Mouse (Mus musculus) intestine, embryonic 15.5 days (tissue): ENCODE measurements at regions not wholly inside any gene's neighbourhood (a gene's known extent, or its start where the extent isn't known, plus 50 kb on each side); places are given as distances from the start of the nearest gene placed in this dataset.

Experiments used
- ATAC-seq: fragments of 200-750 bp; cut with Nextera tagmentation; 2 replicates; pipeline ENCODE4 v1.8.0; 2017; ENCODE audit warnings: moderate TSS enrichment, moderate library complexity
- H3K27ac ChIP-seq: fragments of 300-500 bp; sonication (generic); 2 replicates; pipeline ENCODE4 v1.5.1; 2015; ENCODE audit warnings: mild to moderate bottlenecking, inconsistent platforms
- H3K27me3 ChIP-seq: fragments of 300-500 bp; sonication (generic); replicated peaks from 2 replicates; pipeline ENCODE4 v1.6.1; 2015; ENCODE audit warnings: inconsistent platforms
- H3K36me3 ChIP-seq: fragments of 300-500 bp; sonication (generic); 2 replicates; pipeline ENCODE4 v1.6.1; 2015; ENCODE audit warnings: inconsistent platforms
- H3K4me1 ChIP-seq: fragments of 300-500 bp; sonication (generic); replicated peaks from 2 replicates; pipeline ENCODE4 v1.6.1; 2015; ENCODE audit warnings: inconsistent platforms
- H3K4me2 ChIP-seq: fragments of 300-500 bp; sonication (generic); replicated peaks from 2 replicates; pipeline ENCODE4 v1.6.1; 2015; ENCODE audit warnings: mild to moderate bottlenecking, inconsistent platforms
- H3K4me3 ChIP-seq: fragments of 300-500 bp; sonication (generic); replicated peaks from 2 replicates; pipeline ENCODE4 v1.5.1; 2015; ENCODE audit warnings: inconsistent platforms
- H3K9ac ChIP-seq: fragments of 300-500 bp; sonication (generic); 2 replicates; pipeline ENCODE4 v1.6.1; 2015; ENCODE audit warnings: inconsistent platforms
- H3K9me3 ChIP-seq: fragments of 300-500 bp; sonication (generic); 2 replicates; pipeline ENCODE4 v1.6.1; 2016; ENCODE audit warnings: inconsistent platforms
- WGBS: fragments of 180-500 bp; shearing (Covaris S2); methylation state at CpG from one replicate; pipeline ENCODE4 v1.1.7; 2015; 5-methylcytosine and 5-hydroxymethylcytosine counted together

DNA sequence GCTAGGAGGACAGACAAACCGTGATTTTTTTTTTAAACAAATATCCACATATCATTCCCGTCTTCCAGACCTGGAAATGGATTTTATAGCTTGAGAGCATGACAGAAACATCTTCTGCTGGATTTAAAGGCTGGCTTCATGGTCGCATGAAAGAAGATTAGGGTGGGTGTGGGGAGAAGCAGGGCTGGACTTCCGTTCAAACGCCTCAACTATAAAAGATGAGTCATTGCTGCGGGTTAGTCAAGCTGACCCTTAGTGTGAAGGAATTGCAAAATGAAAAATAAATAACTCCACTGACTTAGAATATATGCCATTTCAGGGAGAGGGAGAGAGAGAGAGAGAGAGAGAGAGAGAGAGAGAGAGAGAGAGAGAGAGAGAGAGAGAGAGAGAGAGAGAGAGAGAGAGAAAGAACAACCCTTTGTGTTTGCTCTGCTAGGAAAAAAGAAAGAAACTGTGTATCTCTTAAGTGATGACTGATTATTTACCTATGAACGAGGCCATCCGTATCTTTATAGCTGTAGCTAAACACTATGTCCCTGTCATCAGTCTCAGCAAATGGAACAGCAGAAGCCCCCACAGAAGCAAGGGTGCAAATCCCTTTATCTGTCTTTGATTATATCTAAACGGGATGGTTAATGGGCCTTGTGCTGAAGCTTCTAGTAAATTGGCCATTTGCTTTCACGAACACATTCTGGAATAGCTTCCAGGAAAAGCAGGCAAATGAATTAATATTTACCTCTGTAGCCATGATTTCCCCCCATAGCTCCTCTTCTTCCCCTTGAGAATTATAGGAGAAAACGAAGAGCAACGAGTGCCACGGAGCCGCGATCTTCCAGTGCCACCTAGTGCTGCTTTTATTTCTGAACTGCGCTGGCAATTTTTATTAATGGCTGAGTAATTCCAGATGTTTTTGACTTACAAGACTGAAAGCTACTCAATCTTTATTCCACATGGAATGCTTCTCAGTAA, 199.4 kb upstream of the Tacr3 start:
- 14% methylated on average over 16 of the region's 16 CpGs for WGBS
- Histone ChIP-seq H3K9me3 (no peaks in the 10 kb centered on the region), H3K4me3 (no peak overlapping the region), H3K4me2 (peak overlapping the region; percentile 43), H3K27ac (no peak overlapping the region), H3K36me3 (no peaks in the 10 kb centered on the region), H3K4me1 (no peaks in the 10 kb centered on the region), H3K9ac (no peak overlapping the region), H3K27me3 (no peaks in the 10 kb centered on the region)
- peak; percentile 78 for ATAC-seq

- Histone ChIP-seq H3K9ac (no peak overlapping the region), H3K27me3 (no peaks in the 10 kb centered on the region), H3K4me3 (no peak overlapping the region), H3K9me3 (no peaks in the 10 kb centered on the region), H3K36me3 (no peaks in the 10 kb centered on the region), H3K27ac (no peak overlapping the region), H3K4me1 (no peaks in the 10 kb centered on the region), H3K4me2 (peak overlapping the region; percentile 43; the same call in 1 of the 2 replicates)
- 47% methylated on average over 9 of the region's 9 CpGs for WGBS
- ATAC-seq: no peak
Observed at GRCm38 (mm10) chr3:134630135-134630516, 198.7 kb upstream of the Tacr3 start.

GRCm38 (mm10) chr3:134648727-134649445, 179.9 kb upstream of the Tacr3 start:
- Histone ChIP-seq H3K9ac (no peak overlapping the region), H3K4me3 (no peak overlapping the region), H3K27ac (no peak overlapping the region), H3K4me2 (no peak overlapping the region), H3K9me3 (no peaks in the 10 kb centered on the region), H3K27me3 (no peaks in the 10 kb centered on the region), H3K4me1 (no peaks in the 10 kb centered on the region), H3K36me3 (no peaks in the 10 kb centered on the region)
- no peak for ATAC-seq
- WGBS: 36% methylated on average over 3 of the region's 3 CpGs

GRCm38 (mm10) chr3:134654051-134654450, 174.8 kb upstream of the Tacr3 start:
- no peaks in the 10 kb centered on the region for H3K9me3 ChIP-seq
- H3K27ac ChIP-seq: no peak overlapping the region
- no peaks in the 10 kb centered on the region for H3K27me3 ChIP-seq
- H3K9ac ChIP-seq: no peak overlapping the region
- no peak overlapping the region for H3K4me2 ChIP-seq
- 0 out of 2 replicates have a peak, but pooled peaks have one; percentile 49 for ATAC-seq
- H3K4me3 ChIP-seq: no peak overlapping the region
- no peaks in the 10 kb centered on the region for H3K4me1 ChIP-seq
- H3K36me3 ChIP-seq: no peaks in the 10 kb centered on the region
- WGBS: 27% methylated on average over 4 of the region's 4 CpGs

DNA sequence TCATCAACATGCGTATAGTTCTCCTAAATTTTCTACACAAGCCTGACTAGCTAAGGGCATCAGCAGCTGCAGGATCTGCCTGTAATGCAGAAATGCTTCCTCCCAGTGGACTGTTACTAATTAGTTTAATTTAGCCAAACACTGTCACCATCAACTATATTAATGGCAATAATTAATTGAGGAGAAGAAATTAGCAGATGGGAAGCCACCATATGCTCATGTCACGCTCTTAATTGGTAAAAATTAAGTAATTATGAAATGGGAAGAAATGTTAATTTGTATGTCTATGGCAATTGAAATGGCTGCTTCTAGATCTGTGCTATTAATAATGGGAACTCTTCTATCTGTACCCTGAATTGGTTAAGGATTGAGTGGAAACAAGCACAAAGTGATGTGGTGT, 133.9 kb upstream of the Tacr3 start:
- no peaks in the 10 kb centered on the region for H3K27me3 ChIP-seq
- H3K4me3 ChIP-seq: no peak overlapping the region
- ATAC-seq: no peak
- no peak overlapping the region for H3K4me2 ChIP-seq
- no peaks in the 10 kb centered on the region for H3K9me3 ChIP-seq
- H3K9ac ChIP-seq: no peak overlapping the region
- WGBS: 89% methylated on average over 2 of the region's 2 CpGs
- no peaks in the 10 kb centered on the region for H3K4me1 ChIP-seq
- H3K27ac ChIP-seq: no peak overlapping the region
- no peaks in the 10 kb centered on the region for H3K36me3 ChIP-seq

DNA sequence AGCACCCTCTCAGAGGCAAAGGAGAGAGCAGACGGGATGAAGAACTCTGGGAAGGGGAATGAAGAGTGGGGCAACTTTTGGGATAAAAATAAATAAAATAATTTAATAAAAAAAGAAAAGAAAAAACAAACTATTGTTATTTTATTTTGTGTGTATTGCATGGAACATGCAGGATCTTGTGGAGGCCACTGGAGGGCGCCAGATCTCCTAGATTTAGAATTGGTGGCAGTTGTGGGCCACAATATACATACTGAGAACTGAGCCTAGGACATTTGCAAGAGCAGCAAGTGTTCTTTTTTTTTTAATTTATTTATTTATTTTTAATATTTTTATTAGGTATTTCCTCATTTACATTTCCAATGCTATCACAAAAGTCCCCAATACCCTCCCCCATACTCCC, 110.2 kb upstream of the Tacr3 start:
- Histone ChIP-seq H3K4me3 (no peak overlapping the region), H3K9ac (no peak overlapping the region), H3K9me3 (no peaks in the 10 kb centered on the region), H3K36me3 (no peaks in the 10 kb centered on the region), H3K4me2 (no peak overlapping the region), H3K27me3 (no peaks in the 10 kb centered on the region), H3K27ac (no peak overlapping the region), H3K4me1 (no peaks in the 10 kb centered on the region)
- WGBS: 37% methylated on average over 2 of the region's 2 CpGs
- ATAC-seq: no peak

DNA sequence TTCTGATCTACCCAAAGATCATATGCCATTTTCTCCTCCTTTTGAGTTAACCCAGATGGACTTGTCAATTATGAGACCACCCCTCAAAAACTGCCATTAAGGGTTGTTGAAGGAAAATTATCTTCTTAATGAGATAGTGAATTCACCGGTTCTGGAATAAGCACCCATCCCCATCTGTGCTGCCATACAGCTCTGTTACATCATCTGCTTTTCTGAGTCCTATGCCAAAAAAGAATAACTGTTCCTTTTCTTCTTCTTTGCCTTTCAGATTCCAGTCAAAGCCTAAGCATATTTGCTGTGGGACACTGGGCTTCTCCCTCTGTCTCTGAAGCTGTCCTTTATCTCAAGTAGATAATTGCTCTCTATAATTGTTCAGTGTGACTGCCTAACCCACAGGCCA, 93.1 kb upstream of the Tacr3 start:
- H3K9me3 ChIP-seq: no peaks in the 10 kb centered on the region
- ATAC-seq: no peak
- H3K4me3 ChIP-seq: no peak overlapping the region
- 73% methylated on average over 1 of the region's 1 CpGs for WGBS
- no peaks in the 10 kb centered on the region for H3K4me1 ChIP-seq
- no peaks in the 10 kb centered on the region for H3K36me3 ChIP-seq
- no peak overlapping the region for H3K9ac ChIP-seq
- H3K4me2 ChIP-seq: no peak overlapping the region
- no peaks in the 10 kb centered on the region for H3K27me3 ChIP-seq
- no peak overlapping the region for H3K27ac ChIP-seq

- Histone ChIP-seq H3K4me1 (no peaks in the 10 kb centered on the region), H3K4me3 (no peak overlapping the region), H3K36me3 (no peaks in the 10 kb centered on the region), H3K27ac (no peak overlapping the region), H3K4me2 (no peak overlapping the region), H3K9me3 (no peaks in the 10 kb centered on the region), H3K9ac (no peak overlapping the region), H3K27me3 (no peaks in the 10 kb centered on the region)
- no peak for ATAC-seq
- 97% methylated on average over 1 of the region's 1 CpGs for WGBS
Observed at GRCm38 (mm10) chr3:134761108-134761507, 67.7 kb upstream of the Tacr3 start.

DNA sequence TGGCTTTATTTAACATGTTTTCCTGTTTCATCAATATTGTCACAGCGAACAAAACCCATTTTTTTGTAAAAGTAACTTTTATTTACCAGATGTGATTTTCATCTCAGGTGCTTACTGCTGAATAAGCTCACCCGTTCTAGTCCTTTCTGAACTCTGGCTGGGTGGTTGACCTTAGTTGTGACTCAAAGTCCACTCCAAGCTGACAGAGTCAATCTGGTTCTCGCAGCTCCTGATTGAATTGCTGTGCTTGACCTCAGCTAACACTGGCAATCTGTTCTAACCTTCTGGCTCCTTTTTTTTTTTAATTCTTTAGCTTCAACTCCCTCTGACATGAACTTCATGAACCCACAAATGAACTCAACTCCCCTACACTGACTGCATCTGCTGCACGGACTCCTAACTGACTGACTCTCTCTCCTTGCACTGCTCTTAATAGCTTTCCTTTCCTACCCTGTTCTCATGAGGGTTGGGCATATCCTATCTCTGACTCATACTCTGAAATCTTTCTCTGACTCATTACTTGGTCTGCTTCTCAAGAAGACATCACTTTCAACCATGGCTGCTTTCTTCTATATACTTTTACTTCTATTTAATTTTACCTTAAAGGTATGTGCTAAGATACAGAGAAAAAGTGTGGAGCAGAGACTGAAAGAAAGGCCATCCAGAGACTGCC, 65.4 kb upstream of the Tacr3 start:
- 73% methylated on average over 4 of the region's 4 CpGs for WGBS
- ATAC-seq: no peak
- H3K9ac ChIP-seq: no peak overlapping the region

More for the DNA sequence above, 65.4 kb upstream of the Tacr3 start:
- no peak overlapping the region for H3K27ac ChIP-seq
- no peak overlapping the region for H3K4me2 ChIP-seq
- no peaks in the 10 kb centered on the region for H3K4me1 ChIP-seq
- no peaks in the 10 kb centered on the region for H3K36me3 ChIP-seq
- no peaks in the 10 kb centered on the region for H3K9me3 ChIP-seq
- H3K27me3 ChIP-seq: no peaks in the 10 kb centered on the region
- no peak overlapping the region for H3K4me3 ChIP-seq
